Mouse (Mus musculus) limb, embryonic 14.5 days (tissue): Measurements from ENCODE around the gene Atp2b2. TPM values are rescaled to one million over a fixed set of nuclear protein-coding genes. Genes with fewer than 3 reads are reported as not detected.

Source experiments
- ATAC-seq: fragments of 200-750 bp; cut with Nextera tagmentation; 2 replicates; pipeline ENCODE4 v1.8.0; 2017; ENCODE audit warnings: low read depth, moderate number of reproducible peaks, moderate TSS enrichment; ENCODE audit not compliant: low FRiP score
- DNase-seq: peaks from one replicate; pipeline ENCODE4 v3.0.0-alpha.2; 2015; ENCODE audit warnings: low spot score
- H3K27ac ChIP-seq: fragments of 300-500 bp; sonication (generic); replicated peaks from 2 replicates; pipeline ENCODE4 v1.5.1; 2014; ENCODE audit warnings: low read depth, mild to moderate bottlenecking, low read length, moderate library complexity, mixed read lengths
- H3K27me3 ChIP-seq: fragments of 300-500 bp; sonication (generic); 2 replicates; pipeline ENCODE4 v1.6.1; 2014; ENCODE audit warnings: low read length, mixed read lengths; ENCODE audit not compliant: control insufficient read depth, insufficient read depth
- H3K36me3 ChIP-seq: fragments of 300-500 bp; sonication (generic); 2 replicates; pipeline ENCODE4 v1.6.1; 2014; ENCODE audit warnings: mild to moderate bottlenecking, low read length, moderate library complexity, mixed read lengths; ENCODE audit not compliant: control insufficient read depth, insufficient read depth
- H3K4me1 ChIP-seq: fragments of 300-500 bp; sonication (generic); 2 replicates; pipeline ENCODE4 v1.6.1; 2014; ENCODE audit warnings: antibody characterized with exemption, low read length, mixed read lengths; ENCODE audit not compliant: control insufficient read depth, insufficient read depth
- H3K4me2 ChIP-seq: fragments of 300-500 bp; sonication (generic); replicated peaks from 2 replicates; pipeline ENCODE4 v1.6.1; 2014; ENCODE audit warnings: low read depth, mild to moderate bottlenecking, low read length, moderate library complexity; ENCODE audit not compliant: severe bottlenecking
- H3K4me3 ChIP-seq: fragments of 300-500 bp; sonication (generic); replicated peaks from 2 replicates; pipeline ENCODE4 v1.5.1; 2014; ENCODE audit warnings: low read length
- H3K9ac ChIP-seq: fragments of 300-500 bp; sonication (generic); 2 replicates; pipeline ENCODE4 v1.6.1; 2014; ENCODE audit warnings: mild to moderate bottlenecking, low read depth, low read length, moderate library complexity; ENCODE audit not compliant: severe bottlenecking
- H3K9me3 ChIP-seq: fragments of 300-500 bp; sonication (generic); 2 replicates; pipeline ENCODE4 v1.6.1; 2016; ENCODE audit warnings: low read length; ENCODE audit not compliant: control insufficient read depth
- POLR2A ChIP-seq: fragments of 200-500 bp; IDR thresholded peaks from 2 replicates; pipeline ENCODE4 v1.8.0; 2012; ENCODE audit warnings: inconsistent platforms, mild to moderate bottlenecking, moderate library complexity, borderline replicate concordance; ENCODE audit not compliant: insufficient read depth, insufficient read length; ENCODE audit errors: extremely low read depth
- WGBS: fragments of 180-500 bp; shearing (Covaris S2); extraction: QIAGEN DNeasy Blood & Tissue Kit; methylation state at CpG from one replicate; pipeline ENCODE4 v1.1.7; 2014; 5-methylcytosine and 5-hydroxymethylcytosine counted together
- polyA plus RNA-seq, 2 experiments: library from polyadenylated mRNA; depleted of rRNA in 1 of 2; stranded (reverse) in 1 of 2; unstranded in 1 of 2; fragments of >200 nt; fragmentation: Nextera tagmentation in 1 of 2; extraction: Ambion mirVana in 1 of 2; gene quantifications; 2 replicates each; pipeline versions ENCODE4 v1.2.1 to v1.2.3; 2012 to 2014

Gene Atp2b2
- polyA plus RNA-seq, 2 experiments = 0.09 to 0.11 TPM

DNA sequence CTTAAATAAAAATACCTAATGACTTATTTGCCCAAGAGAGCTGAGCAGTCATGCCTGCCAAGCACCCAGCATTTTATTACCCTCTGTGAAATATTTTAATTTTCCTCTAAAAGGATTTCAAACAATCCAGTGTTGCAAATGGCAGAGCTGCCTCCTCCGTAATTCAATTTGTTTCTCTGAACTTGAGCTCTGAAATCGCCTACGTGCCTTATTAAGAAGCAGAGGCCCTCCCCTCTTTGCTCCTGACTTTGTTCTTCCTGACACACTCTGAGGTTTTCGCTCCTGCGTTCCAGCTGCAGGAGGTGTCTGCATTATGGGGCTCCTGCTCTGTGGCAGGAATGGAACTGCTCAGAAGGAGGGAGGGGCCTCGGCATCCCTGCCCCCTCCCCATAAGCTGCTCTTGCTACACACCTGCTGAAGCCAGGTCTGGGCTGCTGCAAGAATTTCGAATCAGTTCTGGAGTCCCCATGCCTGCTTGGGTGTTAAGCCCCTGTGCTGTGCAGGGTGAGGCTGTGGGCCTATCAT lies 264.1 kb downstream of the Atp2b2 start:
- Histone ChIP-seq H3K9ac (no peak overlapping the region), H3K4me1 (0 out of 2 replicates have a peak, but pooled peaks cover 2% of the 10 kb centered on the region), H3K4me3 (no peak overlapping the region), H3K27ac (no peak overlapping the region), H3K36me3 (no peaks in the 10 kb centered on the region), H3K27me3 (no peaks in the 10 kb centered on the region), H3K4me2 (no peak overlapping the region), H3K9me3 (no peaks in the 10 kb centered on the region)
- peak; percentile 26; the same call in 1 of the 2 replicates for ATAC-seq
- TF ChIP-seq POLR2A = no peak
- peak; percentile 36 for DNase-seq
- 19% methylated on average over 7 of the region's 7 CpGs for WGBS

DNA sequence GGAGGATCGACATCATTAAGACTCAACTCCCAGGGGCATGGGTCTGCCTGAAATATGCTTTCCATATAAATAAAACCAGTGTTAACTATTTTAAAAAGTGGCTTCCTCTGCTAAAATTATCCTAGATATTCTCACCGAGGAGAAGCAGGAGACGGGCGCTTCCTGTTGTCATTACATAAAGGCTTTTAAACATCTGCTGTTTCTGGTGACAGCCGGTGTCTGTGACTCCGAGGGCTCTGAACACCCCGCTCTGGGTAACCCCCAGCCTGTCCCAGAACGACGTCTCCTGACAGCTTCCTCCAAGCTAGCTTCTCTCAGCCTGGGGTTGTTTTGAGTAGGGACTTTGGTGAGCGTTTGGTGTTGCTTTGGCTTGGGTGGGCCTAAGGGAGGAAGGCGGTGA lies 273.6 kb downstream of the Atp2b2 start:
- ATAC-seq (no peak), DNase-seq (no peak)
- no peak overlapping the region for H3K4me3 ChIP-seq
- no peaks in the 10 kb centered on the region for H3K27me3 ChIP-seq
- H3K9me3 ChIP-seq = no peaks in the 10 kb centered on the region
- no peaks in the 10 kb centered on the region for H3K36me3 ChIP-seq
- no peaks in the 10 kb centered on the region for H3K4me1 ChIP-seq
- no peak overlapping the region for H3K27ac ChIP-seq
- 67% methylated on average over 11 of the region's 11 CpGs for WGBS
- TF ChIP-seq POLR2A = no peak
- H3K4me2 ChIP-seq = no peak overlapping the region
- no peak overlapping the region for H3K9ac ChIP-seq

- H3K27ac ChIP-seq = no peak overlapping the region
- H3K4me2 ChIP-seq = no peak overlapping the region
- DNase-seq = peak; percentile 68
- H3K4me3 ChIP-seq = no peak overlapping the region
- ATAC-seq = 0 out of 2 replicates have a peak, but pooled peaks have one; percentile 41
- TF ChIP-seq POLR2A = no peak
- no peaks in the 10 kb centered on the region for H3K27me3 ChIP-seq
- H3K36me3 ChIP-seq = no peaks in the 10 kb centered on the region
- H3K9me3 ChIP-seq = no peaks in the 10 kb centered on the region
- 30% methylated on average over 7 of the region's 7 CpGs for WGBS
- no peak overlapping the region for H3K9ac ChIP-seq
- no peaks in the 10 kb centered on the region for H3K4me1 ChIP-seq
Measured at GRCm38 (mm10) chr6:113761644-113762043, 280.8 kb downstream of the Atp2b2 start.

DNA sequence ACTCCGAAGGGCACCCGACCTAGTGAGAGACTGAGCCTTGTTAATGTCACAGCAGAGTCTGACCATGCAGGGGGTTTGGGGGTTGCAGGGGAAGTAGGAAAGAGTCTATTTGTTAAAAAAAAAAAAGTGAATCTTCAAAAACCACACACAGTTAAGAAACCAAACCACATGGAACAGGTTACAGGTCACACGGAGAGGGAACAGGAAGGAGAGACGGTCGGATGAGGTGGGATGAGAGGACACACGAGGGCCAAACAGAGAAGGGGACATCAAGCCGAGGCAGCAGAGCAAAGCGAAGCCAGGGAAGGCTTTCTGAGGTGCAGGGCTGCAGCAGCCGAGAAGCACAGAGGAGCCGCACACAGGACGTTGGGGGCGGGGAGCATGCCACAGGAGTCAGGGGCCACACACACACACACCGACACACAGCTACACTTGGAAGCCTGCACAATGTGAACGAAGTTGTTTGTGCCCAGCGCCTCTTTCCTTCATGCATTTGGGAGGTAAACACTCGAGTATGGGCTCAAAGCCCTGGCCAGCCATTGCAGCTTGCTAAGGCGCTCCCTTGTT lies 293.2 kb downstream of the Atp2b2 start:
- Histone ChIP-seq H3K9me3 (no peaks in the 10 kb centered on the region), H3K4me2 (no peak overlapping the region), H3K4me1 (no peaks in the 10 kb centered on the region), H3K9ac (no peak overlapping the region), H3K27ac (no peak overlapping the region), H3K36me3 (no peaks in the 10 kb centered on the region), H3K27me3 (peaks cover 4% of the 10 kb centered on the region; the same call in 1 of the 2 replicates), H3K4me3 (no peak overlapping the region)
- TF ChIP-seq POLR2A = no peak
- no peak for ATAC-seq
- DNase-seq = no peak
- WGBS = 64% methylated on average over 17 of the region's 17 CpGs

DNA sequence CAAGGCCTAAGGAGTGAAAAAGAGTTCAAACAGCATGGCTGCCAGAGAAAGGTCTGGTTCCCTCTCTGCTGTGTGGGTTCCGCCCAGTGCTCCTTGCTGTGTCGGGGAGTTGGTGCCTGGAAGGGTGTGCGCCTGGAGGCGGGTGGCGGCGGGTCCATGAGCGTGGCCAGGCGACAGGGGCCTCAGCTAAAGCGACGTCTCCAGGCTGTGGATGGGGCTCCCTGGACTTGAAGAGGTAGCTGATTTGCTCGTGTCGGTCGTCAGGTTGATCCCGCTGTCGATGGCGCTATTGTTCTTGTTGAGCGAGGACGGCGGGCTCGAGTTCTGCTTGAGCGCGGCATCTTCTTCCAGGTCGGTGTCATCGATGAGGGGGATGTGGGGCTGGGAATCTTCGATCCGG lies 294.1 kb downstream of the Atp2b2 start:
- no peak overlapping the region for H3K4me3 ChIP-seq
- WGBS = 28% methylated on average over 26 of the region's 26 CpGs
- no peaks in the 10 kb centered on the region for H3K36me3 ChIP-seq
- H3K9me3 ChIP-seq = no peaks in the 10 kb centered on the region
- peaks cover 4% of the 10 kb centered on the region; the same call in 1 of the 2 replicates for H3K27me3 ChIP-seq
- DNase-seq (no peak), ATAC-seq (no peak)
- no peak overlapping the region for H3K27ac ChIP-seq
- H3K4me1 ChIP-seq = no peaks in the 10 kb centered on the region
- H3K4me2 ChIP-seq = no peak overlapping the region
- no peak for TF ChIP-seq POLR2A
- H3K9ac ChIP-seq = no peak overlapping the region
